ENCODE assay signal across 1 mouse cellular context in the genomic region with DNA sequence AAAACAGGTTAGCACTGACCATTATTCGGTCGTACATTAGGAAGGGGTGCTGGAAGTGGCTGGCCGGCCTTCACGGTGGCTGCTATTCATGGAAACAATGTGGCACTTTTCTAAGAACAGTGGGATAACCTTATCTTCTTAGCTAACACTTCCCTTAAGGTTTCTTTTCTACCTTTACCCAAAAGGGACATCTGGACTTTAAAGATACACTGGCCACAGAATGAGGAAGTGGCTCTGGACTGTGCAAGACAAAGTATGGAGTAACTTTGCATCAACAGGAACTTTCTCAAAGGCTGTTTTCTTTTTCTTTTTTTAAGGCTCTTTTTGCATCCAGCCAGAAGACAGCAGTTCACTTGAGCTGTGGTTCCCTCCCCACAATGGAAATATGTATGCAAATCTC.
A peak's percentile ranks its signal among the peaks of the same experiment; 100 is the strongest.
TF ChIP-seq lines count a peak whose summit lies in the region.

No protein-coding gene starts in this region.

TF ChIP-seq in CH12.LX, 34 proteins besides CTCF, POLR2A, EP300 and RAD21:
- TF ChIP-seq ZKSCAN1 (IDR thresholded peaks at IDR 0.05; ENCODE audit: borderline replicate concordance, low read depth, low read length) (no peak), ELF1 (IDR thresholded peaks at IDR 0.05; ENCODE audit: low read depth, low read length) (peak; percentile 38; the same call in 1 of the 2 replicates), CHD1 (IDR thresholded peaks at IDR 0.05; ENCODE audit: low read depth, low read length) (no peak), KAT2A (IDR thresholded peaks at IDR 0.05; ENCODE audit: insufficient replicate concordance, low read length) (no peak), NRF1 (IDR thresholded peaks at IDR 0.05; ENCODE audit: low read depth, low read length) (no peak), ZNF384 (IDR thresholded peaks at IDR 0.05; ENCODE audit: low read depth, low read length) (0 out of 2 replicates have a peak, but pooled peaks have one; percentile 29), TBP (conservative IDR thresholded peaks at IDR 0.05; ENCODE audit: low read depth, low read length) (no peak), ZC3H11A (IDR thresholded peaks at IDR 0.05; ENCODE audit: low read depth, low read length) (no peak)
